Comparison of ENCODE assay signal across 28 mouse cellular contexts in the genomic region with DNA sequence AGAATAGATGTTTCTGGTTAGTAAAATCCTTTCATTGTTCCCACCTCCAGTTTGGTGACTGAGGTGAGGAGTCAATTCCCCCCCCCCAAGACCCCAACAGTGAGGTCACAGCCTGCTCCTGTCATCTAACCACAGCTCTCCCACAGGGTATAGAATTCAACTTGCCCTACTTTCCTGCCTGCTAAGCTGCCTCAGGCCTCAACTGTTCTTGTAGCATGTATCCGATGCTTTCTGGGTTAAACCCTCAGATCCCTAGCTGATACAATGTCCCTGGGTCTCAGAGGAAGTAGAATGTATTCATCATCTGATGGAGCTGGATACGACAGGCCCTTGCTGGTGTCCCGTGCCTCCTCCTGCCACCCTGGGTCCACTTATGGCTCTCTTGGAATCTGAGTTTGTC.
"Had no signal": no experiment of that assay in that cellular context is flagged by ENCODE, and none has a peak within 500 bp of the region (broad histone marks: within the 10 kb centered on the region; RNA-seq: fewer than 3 reads in every experiment).

No protein-coding gene starts in this region.

- ATAC-seq: forebrain, embryonic 13.5 days; forebrain, embryonic 14.5 days; forebrain, embryonic 15.5 days; forebrain, embryonic 16.5 days; forebrain, postnatal 0 days had no signal

- H3K36me3 ChIP-seq: embryonic facial prominence, embryonic 10.5 days; embryonic facial prominence, embryonic 12.5 days; embryonic facial prominence, embryonic 13.5 days; embryonic facial prominence, embryonic 15.5 days; forebrain, embryonic 10.5 days; forebrain, embryonic 12.5 days; forebrain, embryonic 15.5 days had no signal

- H3K27me3 ChIP-seq: embryonic facial prominence, embryonic 12.5 days; embryonic facial prominence, embryonic 15.5 days; forebrain, embryonic 13.5 days; forebrain, embryonic 15.5 days had no signal

- H3K9me3 ChIP-seq: embryonic facial prominence, embryonic 10.5 days; embryonic facial prominence, embryonic 12.5 days; embryonic facial prominence, embryonic 13.5 days; embryonic facial prominence, embryonic 15.5 days; forebrain, embryonic 10.5 days; forebrain, embryonic 12.5 days; forebrain, embryonic 13.5 days; forebrain, embryonic 15.5 days had no signal

- H3K4me3 ChIP-seq: embryonic facial prominence, embryonic 10.5 days; embryonic facial prominence, embryonic 12.5 days; embryonic facial prominence, embryonic 13.5 days; embryonic facial prominence, embryonic 15.5 days; erythroblast, embryonic 14.5 days; forebrain, embryonic 10.5 days; forebrain, embryonic 12.5 days; forebrain, embryonic 13.5 days; forebrain, embryonic 15.5 days; gastrocnemius, adult 2 months; heart, adult 2 months had no signal

- H3K27ac ChIP-seq: embryonic facial prominence, embryonic 10.5 days; embryonic facial prominence, embryonic 12.5 days; embryonic facial prominence, embryonic 13.5 days; embryonic facial prominence, embryonic 15.5 days; forebrain, embryonic 10.5 days; forebrain, embryonic 12.5 days; forebrain, embryonic 13.5 days; forebrain, embryonic 15.5 days; gastrocnemius, adult 2 months; heart, adult 2 months had no signal

- H3K9ac ChIP-seq: embryonic facial prominence, embryonic 12.5 days; embryonic facial prominence, embryonic 13.5 days; embryonic facial prominence, embryonic 15.5 days; forebrain, embryonic 12.5 days; forebrain, embryonic 13.5 days; forebrain, embryonic 15.5 days; forebrain, postnatal 0 days had no signal

- DNase-seq: cerebellum, adult 18-20 months; cerebellum, adult 8-10 months; cerebellum, adult 9-10 months; cerebellum, adult 9-11 months; cerebellum, postnatal 10 days; cerebellum, postnatal 14 days; cerebellum, postnatal 25 days; cerebellum, postnatal 36 days; embryo, embryonic 11 days; forebrain, postnatal 0 days; gastrocnemius, adult 2 months; gastrocnemius, postnatal 10 days; gastrocnemius, postnatal 14 days; gastrocnemius, postnatal 25 days; gastrocnemius, postnatal 36 days; heart, adult 18-20 months; heart, adult 2 months had no signal

- H3K4me2 ChIP-seq: embryonic facial prominence, embryonic 12.5 days; embryonic facial prominence, embryonic 13.5 days; embryonic facial prominence, embryonic 15.5 days; forebrain, embryonic 12.5 days; forebrain, embryonic 13.5 days; forebrain, embryonic 15.5 days had no signal
